Mouse (Mus musculus) frontal cortex, adult 2 months (tissue): ENCODE results near the gene Hcfc1. TPM values are rescaled to one million over a fixed set of nuclear protein-coding genes. Genes with fewer than 3 reads are reported as not detected.
A peak's percentile ranks its signal among the peaks of the same experiment; 100 is the strongest.

ENCODE experiments used
- DNase-seq, 2 experiments: peaks; one replicate each; pipeline ENCODE4 v3.0.0; 2022; ENCODE audit warnings: low spot score in 1 of 2; ENCODE audit errors: extremely low spot score in 1 of 2
- polyA plus RNA-seq: library from polyadenylated mRNA; depleted of rRNA; stranded (reverse); fragments of >200 nt; gene quantifications from 2 replicates; pipeline ENCODE4 v1.2.3, GENCODE M21; 2012; rRNA removed

The Hcfc1 gene
- polyA plus RNA-seq: 41.1 and 44.0 TPM in 2 replicates

- DNase-seq: peak; percentile 79 to 90
These were observed at the start of gene Hcfc1 for GRCm38 (mm10) chrX:73966248-73967176. Gene Hcfc1, minus strand, starts transcription at chrX:73966357.

- no peak for DNase-seq
These were observed 48.4 kb upstream of the Hcfc1 start for GRCm38 (mm10) chrX:74014597-74014996.

- DNase-seq: no peak
These were observed 41.9 kb upstream of the Hcfc1 start for GRCm38 (mm10) chrX:74008063-74008462.

- DNase-seq: no peak
These were observed 40.2 kb upstream of the Hcfc1 start for GRCm38 (mm10) chrX:74006401-74006800.

GRCm38 (mm10) chrX:74003644-74004043 lies 37.5 kb upstream of the Hcfc1 start:
- no peak for DNase-seq

- DNase-seq: no peak
These were observed 34.9 kb upstream of the Hcfc1 start for GRCm38 (mm10) chrX:74001024-74001423.

- DNase-seq: peak; percentile 24 to 65
These were observed 33.0 kb upstream of the Hcfc1 start for GRCm38 (mm10) chrX:73998911-73999869.

- DNase-seq: no peak
These were observed 11.6 kb upstream of the Hcfc1 start for GRCm38 (mm10) chrX:73977783-73978182.

- no peak for DNase-seq
These were observed 10.1 kb upstream of the Hcfc1 start for GRCm38 (mm10) chrX:73976283-73976682.

GRCm38 (mm10) chrX:73972774-73973173 lies 6.6 kb upstream of the Hcfc1 start:
- DNase-seq: no peak

GRCm38 (mm10) chrX:73970781-73971180 lies 4.6 kb upstream of the Hcfc1 start:
- no peak for DNase-seq

GRCm38 (mm10) chrX:73969729-73970128 lies 3.6 kb upstream of the Hcfc1 start:
- DNase-seq: no peak

- no peak for DNase-seq
These were observed 3.0 kb upstream of the Hcfc1 start for GRCm38 (mm10) chrX:73969167-73969566.

GRCm38 (mm10) chrX:73967177-73968075 lies 1.3 kb upstream of the Hcfc1 start:
- peak; percentile 84 to 89 for DNase-seq

- DNase-seq: peak; percentile 49 to 77
These were observed 850 bp downstream of the Hcfc1 start for GRCm38 (mm10) chrX:73965307-73965706.

- DNase-seq: no peak
These were observed 1.8 kb downstream of the Hcfc1 start for GRCm38 (mm10) chrX:73964363-73964762.

GRCm38 (mm10) chrX:73954988-73955387 lies 11.2 kb downstream of the Hcfc1 start:
- no peak for DNase-seq

GRCm38 (mm10) chrX:73952603-73953002 lies 13.6 kb downstream of the Hcfc1 start:
- DNase-seq: no peak

GRCm38 (mm10) chrX:73949341-73949740 lies 16.8 kb downstream of the Hcfc1 start:
- DNase-seq: no peak

- DNase-seq: peak in 1 of 2 experiments; percentile 69
These were observed 17.5 kb downstream of the Hcfc1 start for GRCm38 (mm10) chrX:73948647-73949046.
